Mouse (Mus musculus): ENCODE measurements at regions not wholly inside any gene's neighbourhood (a gene's known extent, or its start where the extent isn't known, plus 50 kb on each side); places are given as distances from the start of the nearest gene placed in this dataset.

GRCm38 (mm10) chr1:10771793-10772192, 642.1 kb upstream of the A830018L16Rik start:
- DNase-seq (ENCODE audit: low spot score): no peak

- no peak for DNase-seq (ENCODE audit: low spot score)
Measured at GRCm38 (mm10) chr1:10794074-10794783, 619.7 kb upstream of the A830018L16Rik start.

GRCm38 (mm10) chr1:10835653-10836415, 578.1 kb upstream of the A830018L16Rik start:
- peak; percentile 76 for DNase-seq (ENCODE audit: low spot score)

GRCm38 (mm10) chr1:10837180-10837579, 576.7 kb upstream of the A830018L16Rik start:
- DNase-seq (ENCODE audit: low spot score): no peak

DNA sequence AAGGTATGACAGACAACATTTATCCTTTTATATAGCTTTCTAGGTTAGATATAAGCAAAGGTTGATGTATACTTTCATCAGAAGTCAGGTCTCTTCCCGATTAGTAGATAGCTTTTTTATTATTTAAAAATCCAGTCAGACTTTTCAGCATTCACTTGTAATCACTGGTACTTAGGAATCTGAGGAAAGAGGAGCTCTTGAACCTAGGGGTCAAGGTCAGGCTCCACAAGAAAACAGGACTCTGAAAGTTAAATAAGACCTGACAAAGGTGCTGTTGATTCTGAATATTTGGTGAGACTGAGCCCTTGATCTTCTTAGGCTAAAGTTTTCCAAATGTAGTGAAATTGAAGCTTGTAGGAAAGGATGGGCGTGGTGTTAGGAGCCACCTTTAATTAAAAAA, 561.0 kb upstream of the A830018L16Rik start:
- DNase-seq (ENCODE audit: low spot score): no peak

GRCm38 (mm10) chr1:10854495-10854894, 559.4 kb upstream of the A830018L16Rik start:
- no peak for DNase-seq (ENCODE audit: low spot score)

DNA sequence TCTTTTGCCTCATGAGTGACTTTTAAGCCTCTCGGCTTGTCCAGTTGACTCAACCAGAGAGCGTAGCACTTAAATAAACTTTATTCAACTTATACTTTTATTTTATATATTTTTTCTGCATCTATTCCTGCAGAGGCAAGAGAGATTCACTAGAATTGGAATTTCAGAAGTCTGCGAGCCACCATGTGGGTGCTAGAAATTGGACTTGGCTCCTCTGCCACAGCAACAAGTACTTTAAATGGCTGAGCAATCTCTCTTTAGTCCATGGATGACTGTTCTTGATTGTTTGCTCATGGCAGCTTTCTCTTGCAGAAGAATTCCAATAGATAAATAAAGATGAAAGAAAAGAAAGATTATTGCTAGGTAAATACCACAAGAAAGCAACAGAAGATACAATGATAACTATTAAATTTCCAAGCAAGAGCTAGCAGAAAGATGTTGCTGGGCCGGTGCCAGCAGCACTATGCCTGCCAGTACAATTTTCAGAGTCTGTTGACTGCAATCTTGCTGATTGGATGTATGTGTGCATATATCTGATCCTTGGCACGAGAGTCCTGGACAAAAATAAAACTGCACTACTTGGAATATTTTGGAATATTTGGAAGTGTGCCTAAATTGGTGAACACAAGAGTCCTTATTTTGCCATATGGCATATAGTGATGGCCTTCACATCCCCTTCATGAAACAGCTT, 542.6 kb upstream of the A830018L16Rik start:
- DNase-seq (ENCODE audit: low spot score): no peak

DNA sequence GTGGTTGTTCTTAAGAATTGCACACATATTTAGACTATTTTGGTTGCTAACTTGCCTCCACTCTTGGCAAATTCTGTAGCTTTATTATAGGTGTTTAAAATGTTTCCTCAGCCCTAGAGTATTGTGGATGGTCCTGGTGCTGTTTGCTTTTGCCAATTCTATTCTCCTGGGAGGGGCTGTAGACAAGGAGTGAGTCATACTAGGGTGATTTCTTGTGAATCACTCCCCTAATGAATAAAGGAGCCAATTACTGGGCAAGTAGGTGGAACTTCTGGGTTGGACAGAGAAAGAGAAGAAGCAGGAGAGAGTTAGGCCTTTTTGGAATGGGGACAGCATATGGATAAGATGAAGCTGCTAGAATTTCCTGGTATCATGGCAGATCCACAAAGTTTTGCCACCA, 541.6 kb upstream of the A830018L16Rik start:
- peak; percentile 11 for DNase-seq (ENCODE audit: low spot score)

DNA sequence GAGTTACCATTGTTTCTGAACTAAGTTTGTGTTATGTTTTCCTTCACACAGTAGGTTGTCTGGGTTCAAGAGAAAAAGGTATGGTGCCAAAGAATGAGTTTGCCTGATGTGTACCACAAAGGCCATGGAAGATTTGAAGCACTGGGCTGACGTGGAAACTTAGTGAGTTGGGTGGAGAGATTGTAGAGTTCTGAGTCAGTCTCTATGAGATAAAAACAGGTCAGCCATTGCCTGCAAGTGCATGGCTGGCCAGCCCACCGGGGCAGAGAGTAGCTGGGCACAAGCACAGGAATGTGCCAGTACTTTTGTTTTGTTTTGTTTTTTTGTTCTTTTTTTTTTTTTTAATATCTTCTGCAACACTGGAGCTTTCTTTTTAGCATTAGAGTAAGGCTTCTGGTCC, 541.2 kb upstream of the A830018L16Rik start:
- no peak for DNase-seq (ENCODE audit: low spot score)

GRCm38 (mm10) chr1:10877391-10878170, 536.3 kb upstream of the A830018L16Rik start:
- peak; percentile 12 for DNase-seq (ENCODE audit: low spot score)

DNA sequence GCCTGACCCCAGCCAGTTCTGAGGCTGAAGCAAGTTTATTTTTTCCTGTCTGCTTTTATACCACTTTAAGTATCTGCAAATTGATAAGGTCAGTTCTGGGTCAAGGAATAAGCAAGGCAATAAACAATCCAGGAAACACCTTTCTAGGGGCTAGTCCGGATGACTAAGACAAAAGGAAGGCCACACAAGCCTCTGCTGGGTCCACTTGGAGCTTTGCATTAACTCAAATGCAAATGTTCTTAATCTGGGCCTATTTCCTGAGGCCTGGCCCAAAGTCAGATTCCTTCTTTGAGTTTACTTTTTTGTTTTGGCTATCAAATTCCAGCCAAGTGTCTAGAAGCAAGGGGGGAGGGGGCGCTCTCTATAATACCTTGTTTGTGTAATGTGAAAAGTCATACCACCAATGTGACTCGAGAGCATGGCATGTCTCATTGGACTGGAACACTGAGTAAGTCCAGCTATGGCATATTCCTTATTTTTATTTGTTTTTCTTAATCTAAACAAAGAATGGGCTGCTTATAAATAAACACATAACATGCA, 535.6 kb upstream of the A830018L16Rik start:
- DNase-seq (ENCODE audit: low spot score): no peak

DNA sequence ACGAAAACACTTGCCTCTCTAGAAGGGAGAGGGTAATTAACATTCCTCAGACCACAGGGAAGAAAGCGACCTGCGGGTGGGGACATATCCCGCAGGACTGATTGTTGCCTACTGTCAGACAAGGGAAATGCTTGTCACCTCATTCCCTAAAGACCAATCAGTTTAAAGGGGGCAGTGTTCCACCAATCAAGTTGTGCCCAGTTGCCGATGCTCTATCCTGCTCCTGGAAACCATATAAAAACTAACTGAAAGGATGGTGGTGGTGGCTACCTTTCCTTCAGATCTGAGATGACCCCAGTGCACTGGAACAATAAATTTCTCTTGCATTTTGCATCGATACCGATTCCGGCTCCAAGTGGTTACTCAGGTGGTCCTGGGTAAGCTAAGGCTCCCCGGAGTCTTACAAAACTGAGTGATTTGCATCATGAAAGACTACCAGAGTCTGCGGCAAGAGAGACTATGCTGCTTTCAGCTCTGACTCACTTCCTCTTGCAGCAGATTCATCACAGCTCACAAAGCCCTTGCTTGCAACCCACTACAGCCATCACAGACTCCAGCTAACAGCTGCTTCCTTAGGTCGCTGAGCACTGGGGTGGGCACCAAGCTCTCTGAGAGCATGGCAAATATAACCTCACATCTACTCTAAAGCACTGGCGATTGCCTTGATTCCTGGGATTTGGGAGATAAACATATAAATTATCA, 533.7 kb upstream of the A830018L16Rik start:
- no peak for DNase-seq (ENCODE audit: low spot score)

DNA sequence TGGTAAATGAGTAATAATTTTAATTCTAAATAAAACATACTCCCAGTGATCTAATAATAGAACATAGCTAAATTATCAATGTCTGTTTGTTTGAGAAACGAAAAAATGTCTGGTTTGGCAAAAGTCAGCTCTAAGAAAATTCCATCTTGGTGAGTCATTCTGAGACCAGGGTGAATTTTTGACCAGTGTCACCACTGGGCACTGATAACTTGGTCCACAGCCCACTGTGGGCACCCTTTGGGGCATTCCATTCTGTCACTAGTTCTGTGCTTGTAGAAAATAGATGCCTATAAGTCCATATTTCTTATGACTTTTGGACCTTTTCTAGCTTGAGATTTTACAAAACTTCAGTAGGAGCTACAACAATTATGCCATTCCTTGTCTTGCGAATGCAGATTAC, 515.1 kb upstream of the A830018L16Rik start:
- peak; percentile 16 for DNase-seq (ENCODE audit: low spot score)

DNA sequence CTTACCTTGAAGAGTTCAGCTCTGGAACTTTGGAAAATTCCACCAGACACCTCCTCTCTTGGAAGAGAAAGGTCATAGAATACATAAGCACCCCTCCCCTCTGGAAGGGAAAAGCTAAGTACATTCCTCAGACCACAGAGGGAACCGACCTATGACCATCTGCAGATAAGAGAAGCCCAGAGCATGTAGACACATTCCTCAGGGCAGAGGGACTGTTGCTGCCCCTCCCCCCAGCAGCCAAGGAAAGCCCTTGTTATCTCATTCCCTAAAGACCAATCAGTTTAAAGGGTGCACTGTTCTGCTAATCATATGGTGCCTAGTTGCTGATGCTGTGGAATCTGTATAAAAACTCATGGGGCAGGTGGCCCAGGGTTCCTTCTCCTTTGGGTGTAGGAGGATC, 511.2 kb upstream of the A830018L16Rik start:
- no peak for DNase-seq (ENCODE audit: low spot score)

DNA sequence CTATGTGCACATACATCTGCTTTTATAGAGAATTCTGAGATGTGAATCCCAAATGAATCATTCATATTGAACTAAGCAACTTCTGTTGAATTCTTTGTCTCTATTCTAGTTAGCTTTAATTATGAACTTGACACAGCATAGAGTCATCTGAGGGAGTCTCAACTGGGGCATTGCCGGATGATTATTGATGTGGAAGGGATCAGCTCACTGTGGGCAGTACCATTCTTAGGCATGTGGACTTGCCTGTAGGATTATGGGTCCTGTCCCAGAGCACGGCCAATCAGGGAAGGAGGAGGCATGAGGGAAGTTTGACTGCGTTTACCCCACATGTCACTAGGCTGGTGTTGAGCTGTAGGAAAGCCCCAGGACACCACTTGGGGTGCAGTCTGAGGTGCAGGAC, 493.9 kb upstream of the A830018L16Rik start:
- DNase-seq (ENCODE audit: low spot score): no peak

GRCm38 (mm10) chr1:10932378-10933077, 481.4 kb upstream of the A830018L16Rik start:
- no peak for DNase-seq (ENCODE audit: low spot score)

GRCm38 (mm10) chr1:10933206-10933605, 480.7 kb upstream of the A830018L16Rik start:
- DNase-seq (ENCODE audit: low spot score): no peak

- DNase-seq (ENCODE audit: low spot score): no peak
Measured at GRCm38 (mm10) chr1:10938436-10938835, 475.5 kb upstream of the A830018L16Rik start.

GRCm38 (mm10) chr1:10940326-10940725, 473.6 kb upstream of the A830018L16Rik start:
- no peak for DNase-seq (ENCODE audit: low spot score)

- no peak for DNase-seq (ENCODE audit: low spot score)
Measured at GRCm38 (mm10) chr1:10942979-10943378, 470.9 kb upstream of the A830018L16Rik start.

Measured in adipocyte (in vitro differentiated cells).